Mouse (Mus musculus): ENCODE data around the gene Tgm2. TPM values are rescaled to one million over a fixed set of nuclear protein-coding genes. Genes with fewer than 3 reads are reported as not detected.

Tgm2 gene
- polyA plus RNA-seq, 1 experiment from 2014 or later: 8.6 TPM

GRCm38 (mm10) chr2:158163034-158163433 is 16.8 kb upstream of the Tgm2 start:
- Histone ChIP-seq H3K4me2 (no peak overlapping the region), H3K36me3 (no peaks in the 10 kb centered on the region), H3K4me1 (replicated peaks) (peaks cover 5% of the 10 kb centered on the region; the same call in 1 of the 2 replicates), H3K27ac (replicated peaks) (no peak overlapping the region), H3K27me3 (no peaks in the 10 kb centered on the region), H3K9ac (no peak overlapping the region), H3K9me3 (no peaks in the 10 kb centered on the region), H3K4me3 (no peak overlapping the region)
- WGBS: 81% methylated on average over 6 of the region's 6 CpGs
- no peak for ATAC-seq (ENCODE audit: low FRiP score, low read depth)

DNA sequence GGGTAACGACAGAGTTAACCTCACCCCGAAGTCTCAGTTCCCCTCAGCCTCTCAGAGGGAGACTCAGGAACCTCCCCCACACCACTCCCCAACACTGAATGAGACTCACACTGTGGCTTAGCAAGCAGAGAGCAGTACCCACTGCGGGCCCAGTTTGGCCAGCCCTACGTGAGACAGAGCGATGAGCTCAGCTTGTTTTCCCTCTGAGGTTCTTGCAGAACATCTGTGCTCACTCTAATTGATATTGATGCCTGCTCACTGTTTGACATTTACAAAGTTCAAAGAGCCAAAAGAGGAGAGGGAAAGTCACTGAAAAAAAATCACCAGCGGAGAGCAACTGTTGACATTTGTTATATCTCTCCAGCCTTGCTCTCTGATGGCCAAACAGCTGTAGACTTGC is 15.5 kb upstream of the Tgm2 start:
- Histone ChIP-seq H3K9me3 (no peaks in the 10 kb centered on the region), H3K36me3 (no peaks in the 10 kb centered on the region), H3K9ac (no peak overlapping the region), H3K27me3 (no peaks in the 10 kb centered on the region), H3K27ac (replicated peaks) (no peak overlapping the region), H3K4me1 (replicated peaks) (no peaks in the 10 kb centered on the region), H3K4me2 (no peak overlapping the region), H3K4me3 (no peak overlapping the region)
- WGBS: 78% methylated on average over 6 of the region's 6 CpGs
- ATAC-seq (ENCODE audit: low FRiP score, low read depth): no peak

- Histone ChIP-seq H3K4me2 (no peak overlapping the region), H3K4me1 (replicated peaks) (no peaks in the 10 kb centered on the region), H3K27ac (replicated peaks) (no peak overlapping the region), H3K4me3 (no peak overlapping the region), H3K36me3 (no peaks in the 10 kb centered on the region), H3K9ac (no peak overlapping the region), H3K27me3 (no peaks in the 10 kb centered on the region), H3K9me3 (no peaks in the 10 kb centered on the region)
- WGBS: 36% methylated on average over 7 of the region's 7 CpGs
- ATAC-seq (ENCODE audit: low FRiP score, low read depth): no peak
These were observed 13.4 kb upstream of the Tgm2 start for GRCm38 (mm10) chr2:158159376-158160235.

DNA sequence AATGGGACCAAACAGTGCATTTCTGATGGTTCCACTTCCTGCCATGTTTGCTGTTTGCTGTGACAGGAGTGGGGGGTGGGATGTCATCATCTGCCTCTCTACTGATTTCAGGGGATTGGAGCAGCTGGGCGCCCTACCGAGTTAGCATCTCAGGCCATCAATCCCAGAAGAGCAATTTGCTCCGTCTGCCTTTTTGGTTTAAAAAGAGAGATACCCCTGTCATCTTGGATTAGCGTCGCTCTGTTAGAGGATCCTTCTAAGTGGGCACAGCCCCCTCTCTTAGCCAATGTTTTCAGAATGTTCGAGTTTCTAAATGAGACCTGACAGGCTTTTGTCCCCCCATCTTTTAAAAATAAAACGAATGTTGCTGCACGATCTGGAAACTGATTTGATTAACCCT is 11.4 kb upstream of the Tgm2 start:
- H3K9ac ChIP-seq: no peak overlapping the region
- H3K4me3 ChIP-seq: no peak overlapping the region
- 50% methylated on average over 8 of the region's 8 CpGs for WGBS
- no peaks in the 10 kb centered on the region for H3K9me3 ChIP-seq
- H3K4me1 ChIP-seq (replicated peaks): peaks cover 8% of the 10 kb centered on the region
- no peak overlapping the region for H3K27ac ChIP-seq (replicated peaks)
- H3K4me2 ChIP-seq: no peak overlapping the region
- no peaks in the 10 kb centered on the region for H3K36me3 ChIP-seq
- no peaks in the 10 kb centered on the region for H3K27me3 ChIP-seq
- ATAC-seq (ENCODE audit: low FRiP score, low read depth): no peak

DNA sequence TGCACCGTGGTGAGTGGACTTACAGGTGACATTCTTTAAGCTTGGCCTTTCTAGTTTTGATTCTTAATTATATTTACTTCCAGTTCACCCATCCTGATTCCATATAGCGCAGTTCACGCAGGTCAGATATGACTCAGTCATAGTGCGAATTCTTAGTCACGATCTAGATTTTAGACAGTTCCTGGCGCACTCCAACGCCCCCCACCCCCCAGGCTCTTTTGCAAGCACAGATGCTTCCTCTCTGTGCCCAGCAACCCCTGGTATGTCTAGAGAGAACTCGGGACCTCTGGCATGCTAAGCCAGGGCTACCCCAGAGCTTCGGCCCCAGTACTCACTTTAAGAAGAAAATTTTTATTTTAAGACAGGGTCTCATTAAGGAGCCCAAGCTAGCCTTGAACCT is 10.3 kb upstream of the Tgm2 start:
- no peak for ATAC-seq (ENCODE audit: low FRiP score, low read depth)
- Histone ChIP-seq H3K9me3 (no peaks in the 10 kb centered on the region), H3K36me3 (no peaks in the 10 kb centered on the region), H3K27me3 (no peaks in the 10 kb centered on the region), H3K4me3 (no peak overlapping the region), H3K27ac (replicated peaks) (no peak overlapping the region), H3K4me1 (replicated peaks) (peaks cover 8% of the 10 kb centered on the region), H3K4me2 (no peak overlapping the region), H3K9ac (no peak overlapping the region)
- WGBS: 90% methylated on average over 9 of the region's 9 CpGs

DNA sequence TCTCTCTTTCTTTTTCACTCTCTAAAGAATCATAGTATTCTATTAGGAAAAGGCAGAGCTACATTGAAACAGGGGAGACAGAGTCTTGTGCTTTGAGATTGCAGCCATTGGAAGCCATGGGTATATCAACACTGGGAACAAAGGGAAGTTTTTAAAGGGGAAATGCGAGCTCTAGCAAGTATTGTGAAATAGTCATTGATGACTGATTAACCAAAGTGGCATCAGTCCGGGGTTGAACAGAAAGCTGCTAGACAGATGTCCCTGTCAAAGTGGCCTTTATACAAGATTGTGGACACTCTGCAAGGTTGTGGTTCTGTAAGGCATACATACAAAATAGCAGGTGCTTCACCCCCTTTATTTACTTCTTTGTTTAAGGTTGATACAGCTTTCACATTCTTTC is 9.4 kb upstream of the Tgm2 start:
- WGBS: 55% methylated on average over 2 of the region's 2 CpGs

GRCm38 (mm10) chr2:158155101-158155500 is 8.9 kb upstream of the Tgm2 start:
- H3K36me3 ChIP-seq: no peaks in the 10 kb centered on the region
- peaks cover 8% of the 10 kb centered on the region for H3K4me1 ChIP-seq (replicated peaks)
- H3K27ac ChIP-seq (replicated peaks): no peak overlapping the region
- H3K4me3 ChIP-seq: no peak overlapping the region
- 89% methylated on average over 7 of the region's 7 CpGs for WGBS
- no peak for ATAC-seq (ENCODE audit: low FRiP score, low read depth)
- H3K9me3 ChIP-seq: no peaks in the 10 kb centered on the region
- H3K27me3 ChIP-seq: no peaks in the 10 kb centered on the region
- no peak overlapping the region for H3K4me2 ChIP-seq
- no peak overlapping the region for H3K9ac ChIP-seq

More for the DNA sequence above, 9.4 kb upstream of the Tgm2 start:
- no peak overlapping the region for H3K4me3 ChIP-seq
- no peak overlapping the region for H3K27ac ChIP-seq (replicated peaks)
- no peaks in the 10 kb centered on the region for H3K27me3 ChIP-seq
- no peaks in the 10 kb centered on the region for H3K36me3 ChIP-seq
- H3K4me1 ChIP-seq (replicated peaks): peaks cover 8% of the 10 kb centered on the region
- H3K9ac ChIP-seq: no peak overlapping the region
- no peaks in the 10 kb centered on the region for H3K9me3 ChIP-seq
- no peak overlapping the region for H3K4me2 ChIP-seq
- ATAC-seq (ENCODE audit: low FRiP score, low read depth): no peak

DNA sequence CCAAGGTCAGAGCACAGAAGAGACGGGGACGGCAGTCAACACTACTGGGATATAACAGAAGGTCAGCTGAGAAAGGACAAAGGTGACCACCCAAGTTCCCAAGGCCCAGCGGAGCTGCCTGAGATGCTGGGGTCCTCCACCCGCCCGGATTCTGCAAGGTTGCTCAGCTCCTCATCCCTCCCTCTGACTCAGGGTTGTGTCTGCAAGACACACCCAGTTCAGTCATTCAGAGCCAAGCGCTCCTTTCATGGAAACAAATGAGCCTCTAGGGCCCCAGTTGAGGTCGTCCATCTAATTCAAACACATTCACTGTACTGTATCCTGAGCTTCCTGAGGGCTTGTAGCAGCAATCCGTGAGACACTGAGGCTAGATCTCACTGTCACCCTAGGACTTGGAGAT is 8.4 kb upstream of the Tgm2 start:
- ATAC-seq (ENCODE audit: low FRiP score, low read depth): no peak
- H3K4me2 ChIP-seq: no peak overlapping the region
- H3K9ac ChIP-seq: no peak overlapping the region
- H3K27me3 ChIP-seq: no peaks in the 10 kb centered on the region
- H3K4me3 ChIP-seq: no peak overlapping the region
- whole genome bisulfite sequencing: 40% methylated on average over 8 of the region's 8 CpGs
- peaks cover 8% of the 10 kb centered on the region for H3K4me1 ChIP-seq (replicated peaks)
- no peaks in the 10 kb centered on the region for H3K36me3 ChIP-seq
- no peak overlapping the region for H3K27ac ChIP-seq (replicated peaks)
- no peaks in the 10 kb centered on the region for H3K9me3 ChIP-seq

- peak; percentile 30; the same call in 1 of the 2 replicates for ATAC-seq (ENCODE audit: low FRiP score, low read depth)
- no peaks in the 10 kb centered on the region for H3K9me3 ChIP-seq
- no peak overlapping the region for H3K27ac ChIP-seq (replicated peaks)
- H3K9ac ChIP-seq: peak overlapping the region; percentile 28; the same call in 1 of the 2 replicates
- no peaks in the 10 kb centered on the region for H3K27me3 ChIP-seq
- H3K4me2 ChIP-seq: peak overlapping the region; percentile 58
- WGBS: 1% methylated on average over 22 of the region's 22 CpGs
- H3K36me3 ChIP-seq: no peaks in the 10 kb centered on the region
- peak overlapping the region; percentile 27 for H3K4me3 ChIP-seq
- H3K4me1 ChIP-seq (replicated peaks): peaks cover 8% of the 10 kb centered on the region
These were observed 7.6 kb upstream of the Tgm2 start for GRCm38 (mm10) chr2:158153728-158154343.

DNA sequence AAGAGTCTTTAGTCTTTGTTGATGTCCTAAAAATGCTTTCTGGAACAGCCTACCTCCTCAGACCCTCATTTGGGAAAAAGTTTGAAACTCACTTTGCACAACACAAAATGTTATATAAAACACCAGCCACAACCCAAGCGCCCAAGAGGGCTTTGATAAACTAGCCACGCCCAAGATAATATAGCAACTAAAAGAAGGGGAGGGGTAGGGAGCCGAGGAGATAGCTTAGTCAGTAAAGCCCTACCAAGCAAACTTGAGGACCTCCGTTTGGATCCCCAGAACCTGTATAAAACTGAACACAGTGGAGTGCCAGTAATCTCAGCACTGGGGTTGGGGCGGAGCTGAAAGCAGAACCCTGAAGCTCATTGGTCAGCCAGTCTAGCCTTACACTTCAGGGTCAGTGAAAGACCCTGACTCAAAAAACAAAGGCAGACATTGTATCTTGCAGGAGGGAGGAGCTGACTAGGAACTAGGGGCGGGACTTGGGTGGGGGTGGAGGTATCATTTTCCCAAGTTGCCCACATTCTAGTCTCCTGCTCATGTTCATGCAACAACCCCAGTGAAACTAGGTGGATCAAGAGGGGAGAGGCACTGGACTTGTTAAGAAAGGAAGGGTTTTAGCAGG is 6.6 kb upstream of the Tgm2 start:
- Histone ChIP-seq H3K4me2 (no peak overlapping the region), H3K27me3 (no peaks in the 10 kb centered on the region), H3K4me3 (no peak overlapping the region), H3K9ac (no peak overlapping the region), H3K27ac (replicated peaks) (no peak overlapping the region), H3K36me3 (no peaks in the 10 kb centered on the region), H3K4me1 (replicated peaks) (peaks cover 8% of the 10 kb centered on the region), H3K9me3 (no peaks in the 10 kb centered on the region)
- WGBS: 37% methylated on average over 6 of the region's 6 CpGs
- ATAC-seq (ENCODE audit: low FRiP score, low read depth): no peak

GRCm38 (mm10) chr2:158151077-158151476 is 4.8 kb upstream of the Tgm2 start:
- Histone ChIP-seq H3K36me3 (no peaks in the 10 kb centered on the region), H3K9ac (no peak overlapping the region), H3K27ac (replicated peaks) (no peak overlapping the region), H3K9me3 (no peaks in the 10 kb centered on the region), H3K4me3 (no peak overlapping the region), H3K4me2 (no peak overlapping the region), H3K4me1 (replicated peaks) (peaks cover 11% of the 10 kb centered on the region), H3K27me3 (no peaks in the 10 kb centered on the region; the same call in 1 of the 2 replicates)
- ATAC-seq (ENCODE audit: low FRiP score, low read depth): no peak
- 99% methylated on average over 3 of the region's 3 CpGs for WGBS

DNA sequence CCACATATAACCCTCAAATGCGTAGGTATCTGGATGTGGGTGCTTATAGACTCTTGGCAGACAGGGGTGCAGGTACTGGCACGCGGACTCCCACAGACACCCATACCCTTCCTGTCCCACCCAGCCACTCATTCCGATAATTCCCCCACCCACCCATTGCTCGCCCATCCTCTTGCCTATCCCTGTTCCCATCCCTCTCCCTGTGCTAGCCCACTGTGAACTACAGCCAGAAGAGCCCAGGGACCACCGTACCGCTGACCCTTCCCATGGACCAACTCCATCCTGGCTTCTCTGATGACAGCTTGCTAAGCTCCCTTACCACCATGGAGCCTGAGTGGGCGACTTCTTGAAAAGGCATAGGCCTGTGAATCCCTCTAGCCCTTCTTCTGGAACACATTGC is 735 bp upstream of the Tgm2 start:
- no peak overlapping the region for H3K9ac ChIP-seq
- no peaks in the 10 kb centered on the region for H3K9me3 ChIP-seq
- 95% methylated on average over 8 of the region's 8 CpGs for WGBS
- H3K36me3 ChIP-seq: no peaks in the 10 kb centered on the region
- no peak overlapping the region for H3K27ac ChIP-seq (replicated peaks)
- peaks cover 3% of the 10 kb centered on the region; the same call in 1 of the 2 replicates for H3K27me3 ChIP-seq
- H3K4me2 ChIP-seq: no peak overlapping the region
- no peak for ATAC-seq (ENCODE audit: low FRiP score, low read depth)
- H3K4me3 ChIP-seq: no peak overlapping the region
- peaks cover 4% of the 10 kb centered on the region for H3K4me1 ChIP-seq (replicated peaks)
